Mouse (Mus musculus) lung, postnatal 0 days (tissue): ENCODE measurements around the gene Lgals2. TPM values are rescaled to one million over a fixed set of nuclear protein-coding genes. Genes with fewer than 3 reads are reported as not detected.
"Not testable (repeated sequence)": the region's sequence is repeated elsewhere in the genome, so short reads cannot be mapped to it uniquely, and the experiment has no call there.

ENCODE experiments used
- ATAC-seq: fragments of 200-750 bp; cut with Nextera tagmentation; 2 replicates; pipeline ENCODE4 v1.8.0; 2017; ENCODE audit warnings: moderate library complexity
- DNase-seq: peaks from one replicate; pipeline ENCODE4 v3.0.0-alpha.2; 2016; ENCODE audit warnings: low spot score
- H3K27ac ChIP-seq: fragments of 300-500 bp; sonication (generic); 2 replicates; pipeline ENCODE4 v1.5.1; 2014; ENCODE audit warnings: antibody characterized with exemption, mild to moderate bottlenecking, low read length, mixed read lengths
- H3K27me3 ChIP-seq: fragments of 300-500 bp; sonication (generic); replicated peaks from 2 replicates; pipeline ENCODE4 v1.6.1; 2014; ENCODE audit warnings: low read length, mixed read lengths; ENCODE audit not compliant: insufficient read depth
- H3K36me3 ChIP-seq: fragments of 300-500 bp; sonication (generic); 2 replicates; pipeline ENCODE4 v1.6.1; 2014; ENCODE audit warnings: low read length, mixed read lengths; ENCODE audit not compliant: insufficient read depth
- H3K4me1 ChIP-seq: fragments of 300-500 bp; sonication (generic); 2 replicates; pipeline ENCODE4 v1.6.1; 2014; ENCODE audit warnings: antibody characterized with exemption, low read depth, low read length, mixed read lengths; ENCODE audit not compliant: insufficient read depth
- H3K4me2 ChIP-seq: fragments of 300-500 bp; sonication (generic); replicated peaks from 2 replicates; pipeline ENCODE4 v1.6.1; 2014; ENCODE audit warnings: low read depth, mild to moderate bottlenecking, low read length, moderate library complexity, mixed read lengths
- H3K4me3 ChIP-seq: fragments of 300-500 bp; sonication (generic); 2 replicates; pipeline ENCODE4 v1.5.1; 2014; ENCODE audit warnings: low read depth, low read length
- H3K9ac ChIP-seq: fragments of 300-500 bp; sonication (generic); replicated peaks from 2 replicates; pipeline ENCODE4 v1.6.1; 2014; ENCODE audit warnings: low read depth, mild to moderate bottlenecking
- H3K9me3 ChIP-seq: fragments of 300-500 bp; sonication (generic); 2 replicates; pipeline ENCODE4 v1.6.1; 2016; ENCODE audit warnings: low read length, mixed read lengths
- CTCF ChIP-seq: IDR thresholded peaks from 2 replicates; pipeline ENCODE4 v1.5.1; 2016; ENCODE audit warnings: antibody characterized with exemption, mild to moderate bottlenecking
- EP300 ChIP-seq: IDR thresholded peaks from 2 replicates; pipeline ENCODE4 v1.6.1; 2016; ENCODE audit warnings: antibody characterized with exemption, mild to moderate bottlenecking, control low read depth
- WGBS: fragments of 180-500 bp; shearing (Covaris S2); extraction: QIAGEN DNeasy Blood & Tissue Kit; methylation state at CpG from one replicate; pipeline ENCODE4 v1.1.7; 2014; 5-methylcytosine and 5-hydroxymethylcytosine counted together
- polyA plus RNA-seq: library from polyadenylated mRNA; unstranded; fragments of >200 nt; fragmentation: Nextera tagmentation; extraction: Ambion mirVana; gene quantifications from 2 replicates; pipeline ENCODE4 v1.2.1, GENCODE M21; 2015

Lgals2 gene
- polyA plus RNA-seq, 1 experiment from 2014 or later = 2.4 TPM

- peaks cover 25% of the 10 kb centered on the region for H3K4me1 ChIP-seq
- ATAC-seq = peak; percentile 1; the same call in 1 of the 2 replicates
- no peaks in the 10 kb centered on the region for H3K27me3 ChIP-seq
- H3K4me3 ChIP-seq = no peak overlapping the region
- no peak for TF ChIP-seq CTCF
- TF ChIP-seq EP300 = 0 out of 2 replicates have a peak, but pooled peaks have one; percentile 23
- no peak overlapping the region for H3K9ac ChIP-seq
- 49% methylated on average over 14 of the region's 15 CpGs for WGBS
- 0 out of 2 replicates have a peak overlapping the region, but pooled peaks have one; percentile 16 for H3K27ac ChIP-seq
- DNase-seq = no peak
- no peaks in the 10 kb centered on the region for H3K9me3 ChIP-seq
- H3K4me2 ChIP-seq = no peak overlapping the region
- peaks cover 24% of the 10 kb centered on the region; the same call in 1 of the 2 replicates for H3K36me3 ChIP-seq
These were observed 5.1 kb downstream of the Lgals2 start for GRCm38 (mm10) chr15:78850059-78850824.

- ATAC-seq (no peak), DNase-seq (no peak)
- Histone ChIP-seq H3K36me3 (peaks cover 24% of the 10 kb centered on the region; the same call in 1 of the 2 replicates), H3K4me2 (no peak overlapping the region), H3K27ac (no peak overlapping the region), H3K4me1 (peaks cover 29% of the 10 kb centered on the region), H3K9me3 (no peaks in the 10 kb centered on the region), H3K27me3 (no peaks in the 10 kb centered on the region), H3K9ac (no peak overlapping the region), H3K4me3 (no peak overlapping the region)
- WGBS = 74% methylated on average over 12 of the region's 12 CpGs
- no peak for TF ChIP-seq CTCF
- no peak for TF ChIP-seq EP300
These were observed 5.8 kb downstream of the Lgals2 start for GRCm38 (mm10) chr15:78849485-78849884.

DNA sequence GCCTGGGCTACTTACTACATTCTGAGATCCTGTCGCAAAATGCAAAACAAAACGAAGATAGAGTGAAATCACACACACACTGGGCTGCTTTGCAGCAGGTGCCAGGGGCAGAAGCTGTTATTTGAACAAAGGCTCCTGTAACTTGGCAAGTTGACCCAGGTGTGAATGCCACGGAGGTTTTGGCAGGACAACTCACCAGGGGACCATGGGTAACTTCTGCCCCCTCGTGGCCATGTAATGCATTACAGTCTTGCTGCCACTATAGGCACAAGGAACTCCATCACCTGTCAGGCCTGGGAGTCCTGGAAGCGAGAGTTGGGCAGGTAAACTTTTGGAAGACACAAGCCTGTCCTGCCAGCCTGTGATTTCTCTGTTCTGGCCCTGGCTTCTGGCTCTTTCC lies 6.9 kb downstream of the Lgals2 start:
- Histone ChIP-seq H3K9ac (no peak overlapping the region), H3K4me3 (no peak overlapping the region), H3K4me2 (no peak overlapping the region), H3K27ac (no peak overlapping the region), H3K27me3 (no peaks in the 10 kb centered on the region), H3K9me3 (no peaks in the 10 kb centered on the region), H3K4me1 (peaks cover 34% of the 10 kb centered on the region), H3K36me3 (peaks cover 24% of the 10 kb centered on the region; the same call in 1 of the 2 replicates)
- DNase-seq (peak; percentile 87), ATAC-seq (no peak)
- TF ChIP-seq CTCF (peak; percentile 95), EP300 (no peak; the same call in 1 of the 2 replicates)
- WGBS = 29% methylated on average over 5 of the region's 5 CpGs

GRCm38 (mm10) chr15:78846805-78847204 lies 8.5 kb downstream of the Lgals2 start:
- not testable (repeated sequence) for H3K9ac ChIP-seq, DNase-seq, H3K27me3 ChIP-seq, H3K4me3 ChIP-seq, H3K9me3 ChIP-seq, H3K4me2 ChIP-seq, ATAC-seq
- H3K4me1 ChIP-seq = peaks cover 34% of the 10 kb centered on the region
- peaks cover 24% of the 10 kb centered on the region; the same call in 1 of the 2 replicates for H3K36me3 ChIP-seq
- 55% methylated on average over 7 of the region's 7 CpGs for WGBS
- H3K27ac ChIP-seq = 0 out of 2 replicates have a peak overlapping the region, but pooled peaks have one; percentile 51

GRCm38 (mm10) chr15:78846352-78846751 lies 9.0 kb downstream of the Lgals2 start:
- TF ChIP-seq EP300 (no peak), CTCF (no peak)
- Histone ChIP-seq H3K27ac (peak overlapping the region; percentile 97), H3K4me2 (peak overlapping the region; percentile 78), H3K27me3 (no peaks in the 10 kb centered on the region), H3K36me3 (peaks cover 24% of the 10 kb centered on the region; the same call in 1 of the 2 replicates), H3K4me3 (peak overlapping the region; percentile 76; the same call in 1 of the 2 replicates), H3K9me3 (no peaks in the 10 kb centered on the region), H3K4me1 (peaks cover 35% of the 10 kb centered on the region), H3K9ac (no peak overlapping the region)
- no peak for ATAC-seq
- no peak for DNase-seq
- 59% methylated on average over 8 of the region's 8 CpGs for WGBS

- H3K36me3 ChIP-seq = peaks cover 24% of the 10 kb centered on the region; the same call in 1 of the 2 replicates
These were observed 9.5 kb downstream of the Lgals2 start for GRCm38 (mm10) chr15:78845867-78846266.

More at GRCm38 (mm10) chr15:78845867-78846266, 9.5 kb downstream of the Lgals2 start:
- Histone ChIP-seq H3K4me1 (peaks cover 35% of the 10 kb centered on the region), H3K4me2 (peak overlapping the region; percentile 78), H3K27ac (peak overlapping the region; percentile 97), H3K4me3 (peak overlapping the region; percentile 76), H3K9ac (peak overlapping the region; percentile 44), H3K9me3 (no peaks in the 10 kb centered on the region), H3K27me3 (no peaks in the 10 kb centered on the region)
- TF ChIP-seq CTCF (peak; percentile 6; the same call in 1 of the 2 replicates), EP300 (no peak; the same call in 1 of the 2 replicates)
- 39% methylated on average over 8 of the region's 8 CpGs for WGBS
- ATAC-seq (no peak), DNase-seq (peak; percentile 67)
